Mouse (Mus musculus): ENCODE data around the gene Cyp4f39. TPM values are rescaled to one million over a fixed set of nuclear protein-coding genes. Genes with fewer than 3 reads are reported as not detected.

The Cyp4f39 gene
- polyA plus RNA-seq, 1 experiment from 2014 or later = 0.59 TPM

- no peak overlapping the region for H3K4me3 ChIP-seq (ENCODE audit: low read depth, low read length)
- H3K4me2 ChIP-seq (replicated peaks; ENCODE audit: low read depth) = no peak overlapping the region
- H3K27me3 ChIP-seq (replicated peaks; ENCODE audit: control insufficient read depth, insufficient read depth, low read length) = peaks cover 2% of the 10 kb centered on the region; the same call in 1 of the 2 replicates
- H3K36me3 ChIP-seq (ENCODE audit: control insufficient read depth, insufficient read depth) = no peaks in the 10 kb centered on the region
- ATAC-seq = no peak
- no peaks in the 10 kb centered on the region for H3K9me3 ChIP-seq (ENCODE audit: control insufficient read depth)
- no peak for TF ChIP-seq CTCF (IDR thresholded peaks at IDR 0.05; ENCODE audit: low read depth)
- no peak overlapping the region for H3K9ac ChIP-seq (ENCODE audit: low read depth, low read length)
- no peak overlapping the region for H3K27ac ChIP-seq (ENCODE audit: low read depth, low read length)
- WGBS = 88% methylated on average over 1 of the region's 1 CpGs
- H3K4me1 ChIP-seq (replicated peaks; ENCODE audit: control insufficient read depth, insufficient read depth, low read length) = no peaks in the 10 kb centered on the region
Measured at GRCm38 (mm10) chr17:32477204-32477603, 24.7 kb downstream of the Cyp4f39 start.

DNA sequence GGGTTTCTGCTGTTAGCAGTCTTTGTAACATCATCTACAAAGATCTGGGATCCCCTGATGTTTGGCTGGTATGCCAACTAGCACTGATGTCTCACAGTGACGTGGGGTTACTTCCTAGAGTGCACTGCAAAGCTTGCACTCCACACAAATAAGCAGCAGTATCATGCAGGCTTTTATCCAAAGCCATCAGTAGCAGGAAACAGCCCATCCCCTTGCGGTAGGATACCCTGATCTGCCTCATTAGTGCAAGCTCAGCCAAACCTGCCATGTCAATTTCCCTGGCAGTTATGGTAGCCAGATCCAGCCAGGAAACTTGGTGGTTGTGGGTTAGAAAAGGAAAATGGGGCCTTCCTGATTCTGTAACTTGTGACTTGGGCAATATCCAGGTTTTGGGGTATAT lies 26.2 kb downstream of the Cyp4f39 start:
- H3K27ac ChIP-seq (ENCODE audit: low read depth, low read length) = no peak overlapping the region
- H3K9me3 ChIP-seq (ENCODE audit: control insufficient read depth) = no peaks in the 10 kb centered on the region
- H3K4me2 ChIP-seq (replicated peaks; ENCODE audit: low read depth) = no peak overlapping the region
- WGBS = 59% methylated on average over 2 of the region's 2 CpGs
- H3K4me3 ChIP-seq (ENCODE audit: low read depth, low read length) = no peak overlapping the region
- TF ChIP-seq CTCF (IDR thresholded peaks at IDR 0.05; ENCODE audit: low read depth) = no peak
- H3K9ac ChIP-seq (ENCODE audit: low read depth, low read length) = no peak overlapping the region
- ATAC-seq = no peak
- no peaks in the 10 kb centered on the region for H3K36me3 ChIP-seq (ENCODE audit: control insufficient read depth, insufficient read depth)
- no peaks in the 10 kb centered on the region for H3K4me1 ChIP-seq (replicated peaks; ENCODE audit: control insufficient read depth, insufficient read depth, low read length)
- H3K27me3 ChIP-seq (replicated peaks; ENCODE audit: control insufficient read depth, insufficient read depth, low read length) = peaks cover 2% of the 10 kb centered on the region; the same call in 1 of the 2 replicates

GRCm38 (mm10) chr17:32479554-32480506 lies 27.3 kb downstream of the Cyp4f39 start:
- peaks cover 2% of the 10 kb centered on the region; the same call in 1 of the 2 replicates for H3K27me3 ChIP-seq (replicated peaks; ENCODE audit: control insufficient read depth, insufficient read depth, low read length)
- H3K36me3 ChIP-seq (ENCODE audit: control insufficient read depth, insufficient read depth) = no peaks in the 10 kb centered on the region
- 5% methylated on average over 7 of the region's 8 CpGs for WGBS
- ATAC-seq = peak; percentile 31
- H3K4me2 ChIP-seq (replicated peaks; ENCODE audit: low read depth) = no peak overlapping the region
- peak; percentile 71 for TF ChIP-seq CTCF (IDR thresholded peaks at IDR 0.05; ENCODE audit: low read depth)
- no peaks in the 10 kb centered on the region for H3K9me3 ChIP-seq (ENCODE audit: control insufficient read depth)
- no peak overlapping the region for H3K27ac ChIP-seq (ENCODE audit: low read depth, low read length)
- no peak overlapping the region for H3K9ac ChIP-seq (ENCODE audit: low read depth, low read length)
- no peaks in the 10 kb centered on the region for H3K4me1 ChIP-seq (replicated peaks; ENCODE audit: control insufficient read depth, insufficient read depth, low read length)
- no peak overlapping the region for H3K4me3 ChIP-seq (ENCODE audit: low read depth, low read length)

DNA sequence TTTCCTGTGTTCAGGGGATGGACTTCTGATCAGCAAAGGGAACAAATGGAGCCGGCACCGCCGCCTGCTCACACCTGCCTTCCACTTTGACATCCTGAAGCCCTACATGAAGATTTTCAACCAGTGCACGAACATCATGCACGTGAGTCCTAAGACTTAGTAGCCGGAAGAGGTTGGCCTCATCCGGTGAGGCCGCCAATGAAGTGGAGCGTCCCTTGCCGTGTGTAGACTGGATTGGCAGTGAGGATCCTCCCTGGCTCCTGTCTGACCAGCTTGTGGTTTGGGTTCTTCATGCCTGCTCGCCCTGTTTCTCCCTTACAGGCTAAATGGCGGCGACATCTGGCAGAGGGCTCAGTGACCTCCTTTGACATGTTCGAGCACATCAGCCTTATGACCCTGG lies 29.2 kb downstream of the Cyp4f39 start:
- no peak for ATAC-seq
- no peak for TF ChIP-seq CTCF (IDR thresholded peaks at IDR 0.05; ENCODE audit: low read depth)

GRCm38 (mm10) chr17:32483200-32483599 lies 30.7 kb downstream of the Cyp4f39 start:
- Histone ChIP-seq H3K9ac (ENCODE audit: low read depth, low read length) (no peak overlapping the region), H3K9me3 (ENCODE audit: control insufficient read depth) (no peaks in the 10 kb centered on the region)
- WGBS = 16% methylated on average over 18 of the region's 18 CpGs

More for the DNA sequence above, 29.2 kb downstream of the Cyp4f39 start:
- 80% methylated on average over 14 of the region's 14 CpGs for WGBS
- Histone ChIP-seq H3K9me3 (ENCODE audit: control insufficient read depth) (no peaks in the 10 kb centered on the region), H3K9ac (ENCODE audit: low read depth, low read length) (no peak overlapping the region), H3K4me1 (replicated peaks; ENCODE audit: control insufficient read depth, insufficient read depth, low read length) (no peaks in the 10 kb centered on the region), H3K4me2 (replicated peaks; ENCODE audit: low read depth) (no peak overlapping the region), H3K4me3 (ENCODE audit: low read depth, low read length) (no peak overlapping the region), H3K27ac (ENCODE audit: low read depth, low read length) (no peak overlapping the region), H3K27me3 (replicated peaks; ENCODE audit: control insufficient read depth, insufficient read depth, low read length) (peaks cover 2% of the 10 kb centered on the region; the same call in 1 of the 2 replicates), H3K36me3 (ENCODE audit: control insufficient read depth, insufficient read depth) (no peaks in the 10 kb centered on the region)

GRCm38 (mm10) chr17:32492349-32492980 lies 39.9 kb downstream of the Cyp4f39 start:
- no peak for TF ChIP-seq CTCF (IDR thresholded peaks at IDR 0.05; ENCODE audit: low read depth)
- H3K9ac ChIP-seq (ENCODE audit: low read depth, low read length) = no peak overlapping the region
- H3K4me3 ChIP-seq (ENCODE audit: low read depth, low read length) = peak overlapping the region; percentile 36
- no peaks in the 10 kb centered on the region for H3K4me1 ChIP-seq (replicated peaks; ENCODE audit: control insufficient read depth, insufficient read depth, low read length)
- H3K4me2 ChIP-seq (replicated peaks; ENCODE audit: low read depth) = peak overlapping the region; percentile 72
- ATAC-seq = peak; percentile 73
- no peaks in the 10 kb centered on the region for H3K36me3 ChIP-seq (ENCODE audit: control insufficient read depth, insufficient read depth)
- H3K27ac ChIP-seq (ENCODE audit: low read depth, low read length) = no peak overlapping the region
- WGBS = 10% methylated on average over 30 of the region's 30 CpGs
- no peaks in the 10 kb centered on the region for H3K9me3 ChIP-seq (ENCODE audit: control insufficient read depth)
- no peaks in the 10 kb centered on the region for H3K27me3 ChIP-seq (replicated peaks; ENCODE audit: control insufficient read depth, insufficient read depth, low read length)

More at GRCm38 (mm10) chr17:32483200-32483599, 30.7 kb downstream of the Cyp4f39 start:
- Histone ChIP-seq H3K4me3 (ENCODE audit: low read depth, low read length) (no peak overlapping the region), H3K4me2 (replicated peaks; ENCODE audit: low read depth) (peak overlapping the region; percentile 48), H3K36me3 (ENCODE audit: control insufficient read depth, insufficient read depth) (no peaks in the 10 kb centered on the region), H3K4me1 (replicated peaks; ENCODE audit: control insufficient read depth, insufficient read depth, low read length) (no peaks in the 10 kb centered on the region), H3K27ac (ENCODE audit: low read depth, low read length) (no peak overlapping the region), H3K27me3 (replicated peaks; ENCODE audit: control insufficient read depth, insufficient read depth, low read length) (peaks cover 2% of the 10 kb centered on the region; the same call in 1 of the 2 replicates)
- peak; percentile 86 for TF ChIP-seq CTCF (IDR thresholded peaks at IDR 0.05; ENCODE audit: low read depth)
- ATAC-seq = peak; percentile 96

Data from intestine, postnatal 0 days (tissue).